Mouse (Mus musculus): ENCODE results near the gene Srek1.

The Srek1 gene

DNA sequence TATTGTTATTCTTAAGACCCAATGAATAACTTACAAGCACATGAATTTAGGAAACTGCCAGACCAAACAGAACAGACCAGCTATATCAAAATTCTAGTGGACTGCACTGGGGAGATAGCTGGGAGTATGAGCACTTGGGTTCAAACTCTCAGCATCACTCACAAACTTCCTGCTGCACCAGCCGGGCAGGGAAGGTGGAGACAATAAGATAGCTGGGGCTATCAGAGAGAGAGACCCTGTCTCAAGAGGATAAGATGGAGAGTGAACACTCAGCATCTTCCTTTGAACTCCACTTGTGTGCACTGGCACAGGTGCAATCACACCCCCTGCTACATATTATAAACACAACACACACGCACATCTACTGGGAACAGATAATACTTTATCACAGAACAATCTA lies 47.5 kb downstream of the Srek1 start:
- no peak for DNase-seq (ENCODE audit: low spot score)

DNA sequence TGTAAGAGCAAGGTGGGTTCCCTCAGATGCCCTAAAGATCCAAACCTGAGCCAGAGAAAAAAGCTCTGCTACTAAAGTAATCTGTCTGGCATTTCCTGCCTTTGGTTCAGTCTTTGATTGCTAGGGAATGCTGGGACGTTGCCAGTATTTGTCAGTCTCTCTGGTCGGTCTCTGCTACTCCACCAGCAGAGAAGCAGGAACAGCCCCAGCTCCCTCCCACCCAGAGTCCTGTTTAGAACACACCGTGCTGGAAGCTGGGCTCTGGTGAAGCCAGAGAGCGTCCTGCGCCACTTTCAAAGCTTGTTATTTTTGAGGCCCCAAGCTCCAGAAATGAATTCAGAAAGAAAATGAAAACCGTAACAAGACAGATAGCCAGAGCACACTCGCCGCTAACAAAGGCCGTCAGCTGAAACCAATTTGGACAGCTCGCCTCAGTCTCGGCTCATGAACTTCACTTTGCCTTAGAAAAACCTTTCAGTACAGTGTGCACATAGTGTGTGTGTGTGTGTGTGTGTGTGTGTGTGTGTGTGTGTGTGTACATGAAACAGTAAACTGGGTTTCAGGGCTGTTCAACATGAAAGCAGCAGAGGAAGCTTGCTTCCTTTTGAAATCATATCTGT lies 62.9 kb downstream of the Srek1 start:
- peak; percentile 36 for DNase-seq (ENCODE audit: low spot score)

DNA sequence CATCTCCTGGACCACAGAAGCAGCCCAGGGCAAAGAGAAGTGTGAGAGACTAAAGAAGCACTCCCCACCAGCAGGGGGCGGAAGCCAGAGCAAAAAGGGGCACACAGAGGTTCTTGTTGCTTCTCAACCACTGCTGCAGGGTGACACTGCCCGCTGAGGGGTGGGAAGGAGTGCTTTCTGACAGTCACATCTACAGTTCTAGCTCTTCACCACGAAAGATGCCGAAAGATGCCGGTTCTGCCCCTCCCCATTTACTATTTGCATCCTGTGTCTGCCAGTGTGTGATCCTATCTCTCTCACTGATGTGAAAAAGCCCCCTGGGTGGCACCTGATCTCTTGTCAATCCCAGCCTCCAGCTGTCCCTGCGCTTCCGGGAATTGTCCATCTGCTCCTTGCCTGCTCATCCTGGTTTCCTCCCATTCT lies 64.0 kb downstream of the Srek1 start:
- peak; percentile 20 for DNase-seq (ENCODE audit: low spot score)

DNA sequence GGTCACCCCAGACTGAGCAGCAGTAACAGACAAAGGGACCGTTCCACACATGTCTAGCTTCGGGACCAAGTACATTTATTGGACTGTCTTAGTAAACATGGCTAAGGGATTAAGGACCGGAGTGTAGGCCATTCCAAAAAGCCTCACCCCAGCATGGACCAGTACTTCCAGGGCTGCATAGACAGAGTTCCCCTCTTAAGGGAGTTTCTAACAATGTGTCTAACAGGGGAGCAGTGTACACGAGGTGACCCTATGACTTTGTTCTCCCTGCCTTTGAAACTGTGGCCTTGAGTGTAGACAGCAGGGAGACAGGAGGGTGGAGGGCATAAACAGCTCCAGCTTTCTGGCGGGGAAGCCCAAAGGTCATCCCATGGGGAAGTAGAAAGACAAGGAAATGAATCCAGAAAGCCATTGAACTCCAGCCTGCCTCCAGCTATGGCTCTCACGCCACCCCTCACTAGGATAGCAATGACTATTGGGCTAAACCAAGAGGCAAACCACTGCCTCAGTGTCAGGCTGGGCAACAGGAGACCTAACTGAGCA lies 68.9 kb downstream of the Srek1 start:
- DNase-seq (ENCODE audit: low spot score) = no peak

DNA sequence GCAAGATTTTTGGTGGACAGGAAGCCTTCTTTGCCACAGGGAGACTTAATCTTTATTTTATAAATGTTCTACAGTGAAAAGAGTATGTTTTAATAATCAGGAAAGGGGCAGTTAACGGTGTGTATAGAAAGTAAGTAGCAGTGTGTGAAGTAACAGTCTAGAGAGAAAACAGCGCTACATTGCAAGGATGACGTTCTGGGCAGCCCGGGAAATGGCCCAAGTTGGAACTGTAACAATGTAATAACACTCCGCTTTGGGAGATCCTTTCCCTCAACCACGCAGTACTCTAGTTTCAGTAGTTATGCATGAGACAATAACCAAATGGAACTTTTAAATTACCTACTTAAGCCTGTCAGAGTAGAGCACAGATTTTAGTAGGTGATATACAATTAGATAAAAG lies 70.6 kb downstream of the Srek1 start:
- DNase-seq (ENCODE audit: low spot score) = peak; percentile 17

DNA sequence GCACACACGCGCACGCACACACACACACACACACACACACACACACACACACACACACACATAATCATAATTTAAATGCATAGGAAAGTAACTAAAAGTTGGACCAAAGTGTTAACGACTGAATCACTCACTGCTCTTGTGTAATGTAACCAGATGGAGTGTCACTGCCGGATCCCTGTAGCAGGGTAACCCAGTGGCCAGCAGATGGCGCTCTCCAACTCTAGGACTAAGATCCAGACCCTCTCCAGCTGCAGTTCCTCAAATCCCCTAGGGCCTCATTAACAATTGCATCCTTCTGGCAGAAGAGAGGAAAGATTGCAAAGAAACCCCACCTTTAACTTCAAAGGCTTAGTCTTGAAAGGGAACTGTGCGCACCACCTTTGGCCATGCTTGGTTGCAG lies 71.0 kb downstream of the Srek1 start:
- peak; percentile 82 for DNase-seq (ENCODE audit: low spot score)

DNA sequence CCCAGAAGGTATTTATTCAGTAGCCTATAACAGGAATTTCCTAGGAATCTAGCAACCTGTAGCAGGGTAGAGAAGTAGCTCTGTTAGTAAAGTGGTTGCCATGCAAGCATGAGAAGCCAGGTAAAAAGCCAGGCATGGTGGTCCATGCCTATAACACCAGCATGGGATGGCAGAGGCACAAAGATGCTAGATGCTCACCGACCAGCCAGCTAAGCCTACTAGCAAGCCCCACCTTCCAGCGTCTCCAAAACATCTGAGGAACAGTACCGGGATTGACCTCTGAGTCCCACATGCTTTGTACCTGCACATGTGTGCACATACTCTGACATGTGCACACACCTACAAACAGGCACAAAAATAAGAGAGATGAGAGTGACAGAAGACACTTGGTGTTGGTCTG lies 72.1 kb downstream of the Srek1 start:
- DNase-seq (ENCODE audit: low spot score) = no peak

DNA sequence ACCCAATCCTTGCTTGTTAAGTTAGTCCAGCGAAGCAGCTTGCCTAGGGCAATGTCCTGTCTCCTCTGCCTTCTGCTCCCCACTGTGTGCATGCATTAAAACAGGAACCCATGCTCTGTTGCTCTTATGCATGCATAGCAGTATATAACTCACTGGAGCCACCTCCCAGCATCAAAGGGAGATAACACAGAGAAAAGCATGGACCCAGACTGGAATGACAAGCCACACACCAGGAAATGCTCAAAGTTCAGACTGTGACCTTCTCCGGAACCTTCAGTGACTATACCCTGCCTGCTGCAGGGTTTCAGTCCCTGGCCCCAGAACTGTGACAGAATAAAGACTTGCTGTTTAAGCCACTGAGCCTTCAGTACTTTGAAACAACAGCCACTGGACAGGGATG lies 73.7 kb downstream of the Srek1 start:
- DNase-seq (ENCODE audit: low spot score) = no peak

DNA sequence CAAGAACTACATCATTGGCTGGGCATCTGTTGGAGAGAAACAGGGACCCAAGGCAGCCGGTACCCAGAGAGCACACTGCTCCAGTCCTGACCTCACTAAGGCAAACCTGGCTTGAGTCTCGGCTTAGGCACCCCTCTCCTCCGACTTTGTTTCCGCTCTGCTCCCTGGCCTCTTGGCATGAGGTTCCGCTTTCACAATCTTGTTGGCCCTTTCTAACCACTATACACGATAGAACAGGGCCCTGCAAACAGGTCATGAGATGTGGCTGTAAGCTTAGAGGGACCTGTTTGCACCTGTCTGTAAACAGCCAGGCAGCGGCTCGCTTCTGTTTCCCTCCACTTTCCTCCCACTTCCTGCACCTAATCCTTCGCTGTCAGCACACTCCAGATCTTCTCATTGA lies 76.4 kb downstream of the Srek1 start:
- DNase-seq (ENCODE audit: low spot score) = peak; percentile 11

DNA sequence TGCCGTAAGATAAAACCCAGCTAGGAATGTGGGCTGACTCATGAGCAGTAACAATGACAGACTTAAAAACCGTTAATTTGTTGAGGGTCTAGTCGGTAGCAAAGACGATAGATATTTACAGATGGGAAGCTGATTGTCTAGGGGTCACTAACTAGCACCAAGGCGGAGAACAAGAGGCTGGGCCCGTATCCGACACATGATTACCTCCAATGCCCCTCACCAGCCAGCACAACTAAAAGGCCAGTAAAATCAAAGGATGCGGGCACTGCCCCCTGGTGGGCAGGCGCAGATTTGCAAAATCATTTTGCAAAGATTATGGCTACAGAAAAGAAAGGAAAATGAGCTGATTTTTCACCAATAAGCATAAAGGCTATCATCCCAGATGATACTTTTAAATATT lies 78.2 kb downstream of the Srek1 start:
- DNase-seq (ENCODE audit: low spot score) = no peak

DNA sequence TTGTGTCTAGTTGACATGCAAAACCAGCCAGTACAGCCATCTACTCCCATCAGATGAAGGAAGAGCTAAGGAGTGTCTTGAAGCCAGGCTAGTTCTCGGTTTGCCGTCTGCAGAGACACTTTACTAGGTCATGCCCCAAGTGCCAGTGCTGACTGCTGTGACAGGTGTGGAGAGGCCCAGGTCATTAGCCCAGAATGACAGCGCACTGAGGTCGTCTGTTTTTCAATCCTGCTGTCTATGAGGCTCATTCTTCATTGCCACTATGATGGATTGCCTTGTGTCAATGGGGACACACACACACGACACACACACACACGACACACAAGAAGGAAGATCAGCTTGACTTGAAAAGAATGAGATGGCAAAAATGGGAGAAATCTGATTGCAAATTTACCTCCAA lies 79.0 kb downstream of the Srek1 start:
- no peak for DNase-seq (ENCODE audit: low spot score)
